Mouse (Mus musculus): ENCODE results near the gene Tmem135. TPM values are rescaled to one million over a fixed set of nuclear protein-coding genes. Genes with fewer than 3 reads are reported as not detected.

Tmem135 gene
- polyA plus RNA-seq, 1 experiment = 47.6 TPM

DNA sequence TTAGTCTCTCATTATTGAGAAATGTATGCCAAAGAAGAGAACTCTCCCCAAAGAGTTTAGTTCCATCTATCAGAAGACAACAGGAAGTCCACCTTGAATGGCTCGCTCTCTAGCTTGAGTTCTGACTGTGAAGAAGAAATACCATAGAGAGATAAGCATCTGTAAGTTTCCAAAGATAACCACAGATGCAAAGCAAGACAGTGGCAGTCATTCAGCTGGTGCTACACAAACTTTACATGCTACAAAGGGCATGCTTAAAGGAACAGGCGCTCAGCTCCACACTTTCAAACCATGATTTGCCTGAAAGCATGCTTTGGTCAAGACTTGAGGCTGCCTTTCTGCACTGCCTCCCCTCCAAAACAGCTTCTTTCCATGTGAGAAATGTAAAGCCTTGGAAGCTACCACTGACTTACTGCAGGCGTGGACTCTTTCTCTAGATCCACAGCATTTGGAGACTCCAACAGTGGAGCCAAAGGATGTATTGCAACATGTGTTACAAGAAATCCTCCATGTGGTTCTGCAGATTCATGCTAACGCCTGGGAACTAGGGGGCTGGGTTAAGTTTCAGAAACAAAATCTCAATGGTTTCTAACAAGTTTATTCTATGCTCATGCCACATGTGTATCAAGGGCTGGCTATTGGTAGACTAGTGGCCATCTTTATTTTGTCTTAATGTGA is 232.1 kb downstream of the Tmem135 start:
- WGBS = 64% methylated on average over 4 of the region's 4 CpGs
- Histone ChIP-seq H3K27ac (ENCODE audit: control insufficient read depth, insufficient read depth, low read length) (no peak overlapping the region), H3K36me3 (ENCODE audit: control insufficient read depth, insufficient read depth, low read length) (no peaks in the 10 kb centered on the region), H3K4me1 (replicated peaks; ENCODE audit: control insufficient read depth, insufficient read depth, low read length) (no peaks in the 10 kb centered on the region), H3K27me3 (ENCODE audit: control insufficient read depth, insufficient read depth, low read length) (no peaks in the 10 kb centered on the region), H3K4me3 (ENCODE audit: control insufficient read depth, insufficient read depth, low read length) (no peak overlapping the region)
- no peak for DNase-seq
- TF ChIP-seq CTCF (IDR thresholded peaks at IDR 0.05; ENCODE audit: borderline replicate concordance, control insufficient read depth, extremely low read depth, insufficient read depth, low read length, poor library complexity) (no peak), POLR2A (IDR thresholded peaks at IDR 0.05; ENCODE audit: control insufficient read depth, extremely low read depth, insufficient read depth, low read length, poor library complexity) (no peak)

GRCm38 (mm10) chr7:89168606-89169005 is 235.4 kb downstream of the Tmem135 start:
- H3K27ac ChIP-seq (ENCODE audit: control insufficient read depth, insufficient read depth, low read length) = no peak overlapping the region
- no peaks in the 10 kb centered on the region for H3K4me1 ChIP-seq (replicated peaks; ENCODE audit: control insufficient read depth, insufficient read depth, low read length)
- TF ChIP-seq CTCF (IDR thresholded peaks at IDR 0.05; ENCODE audit: borderline replicate concordance, control insufficient read depth, extremely low read depth, insufficient read depth, low read length, poor library complexity) (no peak), POLR2A (IDR thresholded peaks at IDR 0.05; ENCODE audit: control insufficient read depth, extremely low read depth, insufficient read depth, low read length, poor library complexity) (no peak)
- no peak overlapping the region for H3K4me3 ChIP-seq (ENCODE audit: control insufficient read depth, insufficient read depth, low read length)
- 26% methylated on average over 2 of the region's 2 CpGs for WGBS
- DNase-seq = peak; percentile 71
- no peaks in the 10 kb centered on the region for H3K36me3 ChIP-seq (ENCODE audit: control insufficient read depth, insufficient read depth, low read length)
- H3K27me3 ChIP-seq (ENCODE audit: control insufficient read depth, insufficient read depth, low read length) = no peaks in the 10 kb centered on the region

DNA sequence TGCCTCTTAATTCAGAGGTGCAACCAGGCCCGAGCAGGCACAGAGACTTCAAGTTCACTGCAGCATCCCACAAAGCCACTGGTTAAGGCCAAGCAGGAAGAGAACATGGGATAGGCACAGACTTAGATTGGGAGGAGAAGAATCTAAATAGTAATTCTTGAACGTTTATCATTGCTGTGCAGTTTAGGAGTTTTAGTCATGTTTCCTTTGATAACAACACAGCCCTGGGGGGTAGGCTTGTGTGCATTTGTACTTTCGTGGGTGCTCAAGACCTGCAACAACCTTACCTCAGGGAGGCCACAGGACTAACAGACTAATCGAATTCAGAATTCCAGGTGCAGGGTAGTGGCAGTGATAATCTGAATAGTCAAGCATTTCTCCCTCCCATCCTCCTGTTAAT is 238.5 kb downstream of the Tmem135 start:
- no peak overlapping the region for H3K4me3 ChIP-seq (ENCODE audit: control insufficient read depth, insufficient read depth, low read length)
- DNase-seq = no peak
- TF ChIP-seq POLR2A (IDR thresholded peaks at IDR 0.05; ENCODE audit: control insufficient read depth, extremely low read depth, insufficient read depth, low read length, poor library complexity) (no peak), CTCF (IDR thresholded peaks at IDR 0.05; ENCODE audit: borderline replicate concordance, control insufficient read depth, extremely low read depth, insufficient read depth, low read length, poor library complexity) (no peak)
- WGBS = 87% methylated on average over 4 of the region's 4 CpGs
- no peaks in the 10 kb centered on the region for H3K36me3 ChIP-seq (ENCODE audit: control insufficient read depth, insufficient read depth, low read length)
- H3K4me1 ChIP-seq (replicated peaks; ENCODE audit: control insufficient read depth, insufficient read depth, low read length) = no peaks in the 10 kb centered on the region
- H3K27me3 ChIP-seq (ENCODE audit: control insufficient read depth, insufficient read depth, low read length) = no peaks in the 10 kb centered on the region
- no peak overlapping the region for H3K27ac ChIP-seq (ENCODE audit: control insufficient read depth, insufficient read depth, low read length)

DNA sequence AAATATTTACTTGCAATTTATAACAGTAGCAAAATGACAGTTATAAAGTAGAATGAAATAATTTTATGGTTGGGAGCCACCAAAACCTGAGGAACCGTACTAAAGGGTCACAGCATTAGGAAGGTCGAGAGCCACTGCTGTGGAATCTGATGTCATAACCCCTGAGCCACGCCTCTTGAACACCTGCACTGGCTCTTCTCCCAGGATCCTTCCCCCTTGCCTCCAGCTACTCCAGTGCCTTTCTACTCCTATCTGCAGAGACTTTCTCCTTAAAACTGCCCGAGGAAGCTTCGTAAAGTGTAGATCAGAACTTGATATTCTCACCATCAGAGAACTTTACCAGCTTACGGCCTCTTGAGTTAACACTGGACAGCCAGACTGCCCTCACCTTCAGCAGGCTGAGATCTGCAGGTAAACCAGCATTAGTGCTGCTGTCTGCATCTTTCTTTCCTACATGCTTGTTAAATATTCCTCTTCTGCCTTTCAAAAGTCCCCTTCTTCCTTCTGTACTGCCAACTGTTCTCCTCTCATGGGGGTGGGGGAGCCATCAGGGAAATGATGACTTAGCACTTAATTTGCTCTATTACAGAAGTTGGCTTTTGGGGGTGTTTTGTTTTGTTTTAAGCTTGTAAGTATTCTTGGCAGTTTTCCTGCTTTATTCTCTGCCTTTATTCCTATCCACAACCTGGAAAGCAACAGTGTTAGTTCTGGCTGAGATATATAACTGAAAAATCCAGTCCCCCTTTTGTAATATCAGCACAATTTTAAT is 242.2 kb downstream of the Tmem135 start:
- WGBS = 78% methylated on average over 6 of the region's 6 CpGs
- Histone ChIP-seq H3K4me1 (replicated peaks; ENCODE audit: control insufficient read depth, insufficient read depth, low read length) (no peaks in the 10 kb centered on the region), H3K4me3 (ENCODE audit: control insufficient read depth, insufficient read depth, low read length) (no peak overlapping the region), H3K27ac (ENCODE audit: control insufficient read depth, insufficient read depth, low read length) (no peak overlapping the region), H3K27me3 (ENCODE audit: control insufficient read depth, insufficient read depth, low read length) (no peaks in the 10 kb centered on the region), H3K36me3 (ENCODE audit: control insufficient read depth, insufficient read depth, low read length) (no peaks in the 10 kb centered on the region)
- TF ChIP-seq POLR2A (IDR thresholded peaks at IDR 0.05; ENCODE audit: control insufficient read depth, extremely low read depth, insufficient read depth, low read length, poor library complexity) (no peak), CTCF (IDR thresholded peaks at IDR 0.05; ENCODE audit: borderline replicate concordance, control insufficient read depth, extremely low read depth, insufficient read depth, low read length, poor library complexity) (no peak)
- DNase-seq = no peak

DNA sequence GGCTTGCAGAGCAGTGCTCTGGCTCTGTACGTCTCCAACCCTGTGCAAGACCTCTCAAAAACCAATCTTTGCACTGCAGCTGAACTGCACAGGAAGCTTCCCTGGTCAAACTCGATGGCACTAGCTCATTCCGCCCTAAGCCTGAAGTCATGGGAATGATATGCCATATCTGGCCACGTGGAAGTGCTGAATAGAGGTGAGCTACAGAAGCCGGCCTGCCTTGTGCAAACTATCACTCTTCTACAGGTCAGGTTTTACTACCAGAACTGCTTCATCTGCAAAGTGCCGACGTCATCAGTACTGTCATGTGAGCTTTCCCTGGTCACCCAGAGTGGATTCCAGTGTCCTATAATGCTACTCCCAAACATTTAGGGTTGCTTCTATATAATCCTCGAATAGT is 246.7 kb downstream of the Tmem135 start:
- WGBS = 91% methylated on average over 8 of the region's 8 CpGs
- TF ChIP-seq POLR2A (IDR thresholded peaks at IDR 0.05; ENCODE audit: control insufficient read depth, extremely low read depth, insufficient read depth, low read length, poor library complexity) = no peak
- TF ChIP-seq CTCF (IDR thresholded peaks at IDR 0.05; ENCODE audit: borderline replicate concordance, control insufficient read depth, extremely low read depth, insufficient read depth, low read length, poor library complexity) = no peak

GRCm38 (mm10) chr7:89156629-89157028 is 247.4 kb downstream of the Tmem135 start:
- TF ChIP-seq POLR2A (IDR thresholded peaks at IDR 0.05; ENCODE audit: control insufficient read depth, extremely low read depth, insufficient read depth, low read length, poor library complexity) (no peak), CTCF (IDR thresholded peaks at IDR 0.05; ENCODE audit: borderline replicate concordance, control insufficient read depth, extremely low read depth, insufficient read depth, low read length, poor library complexity) (no peak)
- H3K27ac ChIP-seq (ENCODE audit: control insufficient read depth, insufficient read depth, low read length) = no peak overlapping the region
- no peaks in the 10 kb centered on the region for H3K27me3 ChIP-seq (ENCODE audit: control insufficient read depth, insufficient read depth, low read length)
- 93% methylated on average over 4 of the region's 4 CpGs for WGBS
- no peaks in the 10 kb centered on the region for H3K4me1 ChIP-seq (replicated peaks; ENCODE audit: control insufficient read depth, insufficient read depth, low read length)
- H3K36me3 ChIP-seq (ENCODE audit: control insufficient read depth, insufficient read depth, low read length) = no peaks in the 10 kb centered on the region; the same call in 1 of the 2 replicates
- DNase-seq = no peak
- H3K4me3 ChIP-seq (ENCODE audit: control insufficient read depth, insufficient read depth, low read length) = no peak overlapping the region

More for the DNA sequence above, 246.7 kb downstream of the Tmem135 start:
- Histone ChIP-seq H3K27ac (ENCODE audit: control insufficient read depth, insufficient read depth, low read length) (no peak overlapping the region), H3K36me3 (ENCODE audit: control insufficient read depth, insufficient read depth, low read length) (no peaks in the 10 kb centered on the region; the same call in 1 of the 2 replicates), H3K27me3 (ENCODE audit: control insufficient read depth, insufficient read depth, low read length) (no peaks in the 10 kb centered on the region), H3K4me3 (ENCODE audit: control insufficient read depth, insufficient read depth, low read length) (no peak overlapping the region), H3K4me1 (replicated peaks; ENCODE audit: control insufficient read depth, insufficient read depth, low read length) (no peaks in the 10 kb centered on the region)
- no peak for DNase-seq
